8 mouse cellular contexts compared by ENCODE assay signal in genomic region chr3:89164506-89165267, GRCm38 (mm10). TPM values are rescaled to one million over a fixed set of nuclear protein-coding genes. Genes with fewer than 3 reads are reported as not detected.
DNase-seq lines count a peak whose midpoint lies in the region; ATAC-seq lines count a peak whose summit lies in the region.

TSS of gene Clk2 (plus strand) at chr3:89164795.

- peak within 1 kb of the TSS; percentile 90 for H3K4me3 ChIP-seq in forebrain, embryonic 10.5 days
- H3K4me3 ChIP-seq in heart, embryonic 15.5 days: peak within 1 kb of the TSS; percentile 94
- H3K4me3 ChIP-seq in liver, embryonic 15.5 days (replicated peaks): peak within 1 kb of the TSS; percentile 71
- H3K4me3 ChIP-seq in neural tube, embryonic 12.5 days: peak within 1 kb of the TSS; percentile 84

- peaks cover 2% of the 10 kb centered on the region; the same call in 1 of the 2 replicates for H3K27me3 ChIP-seq in forebrain, embryonic 10.5 days (ENCODE audit: poor library complexity, severe bottlenecking)
- peaks cover 4% of the 10 kb centered on the region for H3K27me3 ChIP-seq in heart, embryonic 15.5 days
- peaks cover 4% of the 10 kb centered on the region for H3K27me3 ChIP-seq in liver, embryonic 15.5 days
- no peaks in the 10 kb centered on the region for H3K27me3 ChIP-seq in neural tube, embryonic 12.5 days (replicated peaks)

- WGBS in forebrain, embryonic 10.5 days: under 1% methylated on average over 79 of the region's 79 CpGs
- under 1% methylated on average over 78 of the region's 79 CpGs for WGBS in heart, embryonic 15.5 days
- whole genome bisulfite sequencing in liver, embryonic 15.5 days (ENCODE audit: insufficient replicate concordance): under 1% methylated on average over 78 of the region's 79 CpGs
- under 1% methylated on average over 79 of the region's 79 CpGs for WGBS in neural tube, embryonic 12.5 days

- no peaks in the 10 kb centered on the region for H3K9me3 ChIP-seq in forebrain, embryonic 10.5 days
- H3K9me3 ChIP-seq in heart, embryonic 15.5 days (replicated peaks): no peaks in the 10 kb centered on the region
- H3K9me3 ChIP-seq in liver, embryonic 15.5 days (replicated peaks): no peaks in the 10 kb centered on the region
- H3K9me3 ChIP-seq in neural tube, embryonic 12.5 days: no peaks in the 10 kb centered on the region

- peak; percentile 94 for ATAC-seq in CD4-positive, CD25-positive, alpha-beta regulatory T cell, adult 4 months
- ATAC-seq in heart, embryonic 15.5 days (replicated peaks; ENCODE audit: insufficient number of reproducible peaks, insufficient read depth, low FRiP score, low read depth): peak; percentile 95
- ATAC-seq in liver, embryonic 15.5 days (ENCODE audit: insufficient read depth): peak; percentile 98
- ATAC-seq in neural tube, embryonic 12.5 days (ENCODE audit: low FRiP score, low read depth): peak; percentile 94

- peak within 1 kb of the TSS; percentile 95 for H3K9ac ChIP-seq in heart, embryonic 15.5 days
- peak within 1 kb of the TSS; percentile 85 for H3K9ac ChIP-seq in liver, embryonic 15.5 days
- H3K9ac ChIP-seq in neural tube, embryonic 12.5 days: peak within 1 kb of the TSS; percentile 94

- peaks cover 39% of the 10 kb centered on the region for H3K4me1 ChIP-seq in forebrain, embryonic 10.5 days
- H3K4me1 ChIP-seq in heart, embryonic 15.5 days (replicated peaks): peaks cover 30% of the 10 kb centered on the region
- H3K4me1 ChIP-seq in liver, embryonic 15.5 days (replicated peaks): peaks cover 39% of the 10 kb centered on the region
- peaks cover 21% of the 10 kb centered on the region for H3K4me1 ChIP-seq in neural tube, embryonic 12.5 days

- H3K36me3 ChIP-seq in forebrain, embryonic 10.5 days (replicated peaks): peaks cover 35% of the 10 kb centered on the region
- peaks cover 30% of the 10 kb centered on the region for H3K36me3 ChIP-seq in heart, embryonic 15.5 days
- H3K36me3 ChIP-seq in liver, embryonic 15.5 days (replicated peaks): peaks cover 29% of the 10 kb centered on the region
- H3K36me3 ChIP-seq in neural tube, embryonic 12.5 days: peaks cover 28% of the 10 kb centered on the region

- DNase-seq in c-Kit-negative CD71-positive TER-119-positive erythroid progenitor cells, embryonic 14.5 days (ENCODE audit: low read depth, low spot score): peak; percentile 90
- DNase-seq in forebrain, embryonic 10.5 days (ENCODE audit: extremely low spot score, low spot score): peak; percentile 97
- peak; percentile 96 to 98 for DNase-seq in kidney, postnatal 36 days
- DNase-seq in telencephalon, adult 2 months (ENCODE audit: low read depth, low spot score): peak; percentile 83

- H3K27ac ChIP-seq in forebrain, embryonic 10.5 days: peak within 1 kb of the TSS; percentile 97
- H3K27ac ChIP-seq in heart, embryonic 15.5 days: peak within 1 kb of the TSS; percentile 98
- peak within 1 kb of the TSS; percentile 89 for H3K27ac ChIP-seq in liver, embryonic 15.5 days (replicated peaks)
- peak within 1 kb of the TSS; percentile 83 for H3K27ac ChIP-seq in neural tube, embryonic 12.5 days

- peak within 1 kb of the TSS; percentile 74 for H3K4me2 ChIP-seq in heart, embryonic 15.5 days
- H3K4me2 ChIP-seq in liver, embryonic 15.5 days: peak within 1 kb of the TSS; percentile 77
- peak within 1 kb of the TSS; percentile 60 for H3K4me2 ChIP-seq in neural tube, embryonic 12.5 days (replicated peaks)

RNA-seq across cellular contexts. Expression of gene Clk2, which starts in this region (rescaled TPM):
- 10 to 100 TPM; 15.7 to 23.0 TPM for polyA plus RNA-seq in CD4-positive, CD25-positive, alpha-beta regulatory T cell, adult 4 months (2017; shearing (Covaris generic))
- polyA plus RNA-seq in forebrain, embryonic 10.5 days (2016; fragmentation: Nextera tagmentation; extraction: Ambion mirVana): 33.7 and 34.2 TPM in 2 replicates
- polyA plus RNA-seq in heart, embryonic 15.5 days (2015; fragmentation: Nextera tagmentation; extraction: Ambion mirVana): 14.2 and 20.1 TPM in 2 replicates
- 8.5 and 10.1 TPM in 2 replicates for polyA plus RNA-seq in liver, embryonic 15.5 days (2015; fragmentation: Nextera tagmentation; extraction: Ambion mirVana)
- 38.5 and 43.0 TPM in 2 replicates for polyA plus RNA-seq in neural tube, embryonic 12.5 days (2016; fragmentation: Nextera tagmentation; extraction: Ambion mirVana)

Comparison
In these comparisons a context has a peak if more than half of its experiments do, and no peak if none do; other contexts are left out.
1. Peak in every context shown above with its lines: DNase-seq, ATAC-seq, H3K4me3 ChIP-seq and H3K27ac ChIP-seq.